Mouse (Mus musculus) gastrocnemius, adult 2 months (tissue): ENCODE results near the gene Slc9a2. TPM values are rescaled to one million over a fixed set of nuclear protein-coding genes. Genes with fewer than 3 reads are reported as not detected.

ENCODE experiments used
- DNase-seq: peaks from one replicate; pipeline ENCODE4 v3.0.0; 2022
- H3K27ac ChIP-seq: fragments of 200-600 bp; 2 replicates; pipeline ENCODE4 v1.8.1; 2022; ENCODE audit warnings: mild to moderate bottlenecking
- H3K4me3 ChIP-seq: fragments of 200-600 bp; 2 replicates; pipeline ENCODE4 v1.8.1; 2022; ENCODE audit warnings: mild to moderate bottlenecking, moderate library complexity
- CTCF ChIP-seq: fragments of 200-600 bp; IDR thresholded peaks from 2 replicates; pipeline ENCODE4 v1.8.1; 2022; ENCODE audit warnings: antibody characterized with exemption, mild to moderate bottlenecking, moderate library complexity
- intact Hi-C: fragments of 180-260 bp; cut with DNase I; formaldehyde crosslinking; loops from one replicate; pipeline ENCODE4 v1.15.1; 2025
- total RNA-seq, 2 experiments: library from RNA; stranded (reverse); gene quantifications; 2 replicates each; pipeline ENCODE4 v1.2.3; 2021

Slc9a2 gene
- total RNA-seq, 2 experiments from 2014 or later: 16.6 to 30.1 TPM

DNA sequence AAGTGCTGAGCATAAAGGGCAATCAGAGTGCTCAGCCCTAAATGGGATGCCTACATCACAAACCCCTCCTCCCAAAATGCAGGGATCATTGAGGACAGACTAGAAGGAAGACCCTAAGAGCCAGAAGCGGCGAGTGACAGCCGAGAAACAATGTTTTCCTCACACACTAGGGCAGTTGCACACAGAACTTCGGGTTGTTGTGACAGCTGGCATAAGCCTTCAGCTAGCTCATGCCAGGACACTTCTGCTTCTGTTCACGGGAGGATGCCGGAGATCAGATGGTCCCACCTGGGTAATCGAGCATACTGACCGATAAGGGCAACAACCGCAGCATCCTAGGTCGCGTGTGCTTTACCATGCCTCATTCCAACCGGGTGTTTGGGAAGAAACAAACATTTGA, 123.7 kb downstream of the Slc9a2 start:
- DNase-seq: no peak
- TF ChIP-seq CTCF: no peak
- Histone ChIP-seq H3K4me3 (no peak overlapping the region), H3K27ac (peak overlapping the region; percentile 95)
- intact Hi-C loops: no loop called here

DNA sequence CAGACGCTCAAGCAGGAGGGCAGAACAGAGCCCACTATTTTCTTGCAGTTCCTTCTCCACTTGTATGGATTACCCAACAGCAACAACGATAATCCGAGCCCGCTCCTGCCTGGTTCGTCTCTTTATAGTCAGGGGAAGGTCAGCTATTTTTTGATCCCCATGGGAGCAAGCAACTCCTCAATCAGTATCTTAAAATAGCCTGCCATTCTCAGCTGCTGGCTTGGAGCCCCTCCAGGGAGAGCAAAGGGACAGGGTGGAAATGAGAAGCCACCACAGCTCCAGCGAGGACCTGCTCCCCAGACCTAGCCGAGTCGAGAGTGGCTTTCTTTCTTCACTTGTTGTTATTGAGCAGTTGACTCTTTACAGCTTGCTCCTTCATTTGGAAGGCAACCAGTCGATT, 125.0 kb downstream of the Slc9a2 start, which contains the start of gene Tmem182:
Gene Tmem182, plus strand, starts transcription at position 251 of the 400 bp plus-strand sequence.
- peak within 1 kb of the TSS; percentile 95 for H3K27ac ChIP-seq
- intact Hi-C loops: loop anchor here (1.0 kb wide), 1 partner anchor 24 kb away; no protein-coding TSS in a partner anchor
- DNase-seq: peak; percentile 94
- H3K4me3 ChIP-seq: peak within 1 kb of the TSS; percentile 76
- TF ChIP-seq CTCF: no peak

DNA sequence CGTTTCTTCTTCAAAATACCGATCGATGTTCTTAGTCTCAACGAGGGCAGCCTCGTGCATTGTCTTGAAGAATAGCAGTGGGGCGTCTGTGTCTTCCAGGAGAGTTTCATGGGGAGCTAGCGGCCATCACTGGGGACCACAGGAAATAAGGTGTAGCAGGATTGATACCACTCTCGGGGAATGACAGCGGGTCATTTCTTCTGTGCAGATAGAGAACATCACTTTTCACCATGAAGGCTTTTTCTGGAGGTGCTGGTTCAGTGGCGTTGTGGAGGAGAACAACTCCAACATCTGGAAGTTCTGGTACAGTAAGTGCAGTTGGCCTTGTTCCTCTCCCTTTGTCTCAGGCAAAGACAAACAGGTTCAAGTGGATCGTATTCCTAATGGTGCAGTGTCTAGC, 125.5 kb downstream of the Slc9a2 start:
- no peak for TF ChIP-seq CTCF
- H3K4me3 ChIP-seq: peak overlapping the region; percentile 76
- intact Hi-C loops: loop anchor here (1.0 kb wide), 1 partner anchor 23 kb away; no protein-coding TSS in a partner anchor
- H3K27ac ChIP-seq: peak overlapping the region; percentile 95
- peak; percentile 35 for DNase-seq

DNA sequence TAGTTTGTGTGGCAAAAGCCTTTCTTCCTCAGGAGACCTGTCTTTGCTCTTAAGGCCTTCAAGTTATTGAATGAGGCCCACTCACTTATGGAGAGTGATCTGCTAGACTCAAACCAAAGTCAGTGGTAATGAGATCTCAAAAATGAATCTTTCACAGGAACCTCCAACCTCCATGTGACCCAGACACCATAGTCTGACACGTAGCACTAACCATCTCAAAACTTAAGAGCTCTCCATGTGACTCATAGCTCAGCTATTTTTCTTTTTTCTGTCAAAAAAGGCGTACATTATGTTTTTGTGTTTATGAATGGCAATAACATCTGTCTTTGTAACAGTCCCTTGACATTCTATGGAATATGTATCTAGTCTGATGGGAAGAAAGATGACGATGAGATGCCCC, 128.3 kb downstream of the Slc9a2 start:
- intact Hi-C loops: no loop called here
- Histone ChIP-seq H3K27ac (0 out of 2 replicates have a peak overlapping the region, but pooled peaks have one; percentile 6), H3K4me3 (peak overlapping the region; percentile 76)
- DNase-seq: no peak
- TF ChIP-seq CTCF: no peak

DNA sequence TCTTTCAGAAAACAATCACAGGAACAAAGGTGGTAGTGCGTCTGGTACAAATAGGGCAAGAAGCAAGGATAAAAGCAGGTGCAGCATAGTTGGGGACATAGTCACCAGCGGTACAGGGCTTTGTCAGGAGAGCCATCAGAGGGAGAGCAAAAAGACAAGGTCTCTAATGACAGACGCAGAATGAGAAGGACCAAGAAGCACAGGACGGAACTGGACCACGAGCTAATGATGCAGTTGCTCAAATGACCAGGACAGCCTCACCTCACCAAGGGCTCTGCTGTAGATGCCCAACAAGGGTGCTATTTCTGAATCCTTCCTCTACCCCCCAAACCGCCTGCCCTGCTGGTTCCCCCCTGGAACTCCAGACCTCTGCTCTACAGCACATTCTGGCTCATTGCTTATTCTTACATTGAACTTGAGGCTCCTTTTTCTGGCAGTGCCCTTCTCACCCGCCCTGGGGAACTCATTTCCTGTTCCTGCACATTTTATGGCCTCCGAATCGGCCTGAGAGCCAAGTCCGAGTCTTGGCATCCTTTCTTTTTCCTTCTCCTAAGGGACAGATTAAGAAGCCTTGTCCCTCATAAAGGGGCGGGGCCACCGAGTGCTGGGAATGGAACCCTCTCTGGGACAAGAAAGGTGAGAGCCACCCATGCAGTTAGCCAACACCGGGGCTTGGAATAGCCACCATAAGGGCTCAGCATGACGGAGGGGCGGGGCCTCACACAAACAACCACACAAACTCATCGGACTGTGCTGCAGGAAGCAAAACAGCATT, 134.9 kb downstream of the Slc9a2 start:
- DNase-seq: peak; percentile 80
- Histone ChIP-seq H3K27ac (peak overlapping the region; percentile 70), H3K4me3 (peak overlapping the region; percentile 36)
- intact Hi-C loops: no loop called here
- no peak for TF ChIP-seq CTCF

Other genes starting within 250 kb of the Slc9a2 start
- gene Il18r1, start 215.0 kb upstream of the Slc9a2 start, total RNA-seq: under 1 TPM; 0.06 to 0.08 TPM
- not detected for gene Il18rap, start 165.2 kb upstream of the Slc9a2 start, total RNA-seq
- under 1 TPM; 0.64 to 0.97 TPM for gene Slc9a4, start 100.5 kb upstream of the Slc9a2 start, total RNA-seq
- under 1 TPM; 0.31 to 0.89 TPM for gene Mfsd9, start 110.1 kb downstream of the Slc9a2 start, total RNA-seq
- gene Tmem182, start 125.0 kb downstream of the Slc9a2 start, total RNA-seq: 100 to 1,000 TPM; 181 to 243 TPM